Mouse (Mus musculus): ENCODE measurements around the gene Osbpl6.

DNA sequence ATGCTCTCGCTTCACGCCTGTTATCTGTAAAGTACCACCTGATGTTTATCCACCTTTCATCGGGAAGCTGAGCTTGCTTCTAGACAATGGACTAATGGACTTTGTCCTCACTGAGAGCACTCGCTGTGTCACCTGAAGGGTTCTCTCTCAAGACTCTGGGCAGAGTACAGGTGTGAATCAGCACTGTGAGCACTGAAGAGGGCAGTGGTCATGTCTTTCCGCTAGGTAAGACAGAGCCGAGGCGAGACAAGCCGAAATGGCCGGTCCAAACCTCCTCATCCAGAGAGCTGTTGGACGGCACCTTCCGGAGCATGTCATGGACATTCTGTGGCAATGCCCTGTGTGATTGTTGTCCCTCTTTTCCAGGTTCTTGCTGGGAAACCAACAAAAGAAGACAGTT, 92.6 kb downstream of the Osbpl6 start:
- TF ChIP-seq CTCF (IDR thresholded peaks at IDR 0.05; ENCODE audit: low read depth, low read length), result no peak
- TF ChIP-seq GATA1 (IDR thresholded peaks at IDR 0.05; ENCODE audit: borderline replicate concordance, low read length), result no peak
